Mouse (Mus musculus) spleen, adult 2 months (tissue): ENCODE results near the gene Zfyve16. TPM values are rescaled to one million over a fixed set of nuclear protein-coding genes. Genes with fewer than 3 reads are reported as not detected.

Experiments used
- DNase-seq, 2 experiments: peaks; one replicate each; pipeline versions ENCODE4 v3.0.0 to v3.0.0-alpha.2; 2012 to 2021; ENCODE audit warnings: low spot score in 2 of 2, low read depth in 1 of 2
- H3K27ac ChIP-seq: fragments of 200-500 bp; 2 replicates; pipeline ENCODE4 v1.5.1; 2012; ENCODE audit warnings: low read length, inconsistent platforms; ENCODE audit not compliant: insufficient read depth
- H3K27me3 ChIP-seq: fragments of 200-500 bp; 2 replicates; pipeline ENCODE4 v1.6.1; 2012; ENCODE audit warnings: mild to moderate bottlenecking, moderate library complexity, low read length, inconsistent platforms; ENCODE audit not compliant: control insufficient read depth, insufficient read depth
- H3K36me3 ChIP-seq: fragments of 200-500 bp; 2 replicates; pipeline ENCODE4 v1.6.1; 2012; ENCODE audit warnings: mild to moderate bottlenecking, low read length, inconsistent platforms; ENCODE audit not compliant: control insufficient read depth, insufficient read depth
- H3K4me1 ChIP-seq: fragments of 200-500 bp; 2 replicates; pipeline ENCODE4 v1.6.1; 2011; ENCODE audit warnings: inconsistent platforms; ENCODE audit not compliant: control insufficient read depth, insufficient read depth, insufficient read length
- H3K4me3 ChIP-seq: fragments of 200-500 bp; 2 replicates; pipeline ENCODE4 v1.5.1; 2011; ENCODE audit warnings: mild to moderate bottlenecking, inconsistent platforms; ENCODE audit not compliant: insufficient read depth, insufficient read length; ENCODE audit errors: extremely low read depth
- CTCF ChIP-seq: fragments of 200-500 bp; IDR thresholded peaks from 2 replicates; pipeline ENCODE4 v1.5.1; 2011; ENCODE audit warnings: mild to moderate bottlenecking, inconsistent platforms; ENCODE audit not compliant: insufficient read depth, insufficient read length, insufficient replicate concordance; ENCODE audit errors: extremely low read depth
- POLR2A ChIP-seq: fragments of 200-500 bp; IDR thresholded peaks from 2 replicates; pipeline ENCODE4 v1.6.1; 2011; ENCODE audit warnings: low read depth, low read length, inconsistent platforms
- WGBS: fragments of 180-500 bp; shearing (Covaris S2); methylation state at CpG from one replicate; pipeline ENCODE4 v1.1.7; 2018; 5-methylcytosine and 5-hydroxymethylcytosine counted together
- polyA plus RNA-seq: library from polyadenylated mRNA; depleted of rRNA; stranded (reverse); fragments of >200 nt; gene quantifications from 2 replicates; pipeline ENCODE4 v1.2.3, GENCODE M21; 2012

Zfyve16 gene
- polyA plus RNA-seq, 1 experiment: 1.8 TPM

- no peaks in the 10 kb centered on the region for H3K4me1 ChIP-seq
- no peak overlapping the region for H3K27ac ChIP-seq
- no peak overlapping the region for H3K4me3 ChIP-seq
- H3K27me3 ChIP-seq: no peaks in the 10 kb centered on the region
- no peak for TF ChIP-seq POLR2A
- WGBS: 78% methylated on average over 4 of the region's 4 CpGs
- DNase-seq: no peak
- H3K36me3 ChIP-seq: no peaks in the 10 kb centered on the region
These were observed 16.4 kb upstream of the Zfyve16 start for GRCm38 (mm10) chr13:92547093-92547492.

- Histone ChIP-seq H3K27ac (no peak overlapping the region), H3K4me1 (no peaks in the 10 kb centered on the region), H3K27me3 (no peaks in the 10 kb centered on the region), H3K36me3 (no peaks in the 10 kb centered on the region), H3K4me3 (no peak overlapping the region)
- no peak for TF ChIP-seq CTCF
- no peak for TF ChIP-seq POLR2A
- WGBS: 86% methylated on average over 6 of the region's 6 CpGs
- DNase-seq: no peak
These were observed 10.3 kb upstream of the Zfyve16 start for GRCm38 (mm10) chr13:92540997-92541396.

- 81% methylated on average over 4 of the region's 4 CpGs for WGBS
- no peaks in the 10 kb centered on the region for H3K4me1 ChIP-seq
- TF ChIP-seq CTCF (no peak), POLR2A (no peak)
These were observed 8.5 kb upstream of the Zfyve16 start for GRCm38 (mm10) chr13:92539126-92539525.

DNA sequence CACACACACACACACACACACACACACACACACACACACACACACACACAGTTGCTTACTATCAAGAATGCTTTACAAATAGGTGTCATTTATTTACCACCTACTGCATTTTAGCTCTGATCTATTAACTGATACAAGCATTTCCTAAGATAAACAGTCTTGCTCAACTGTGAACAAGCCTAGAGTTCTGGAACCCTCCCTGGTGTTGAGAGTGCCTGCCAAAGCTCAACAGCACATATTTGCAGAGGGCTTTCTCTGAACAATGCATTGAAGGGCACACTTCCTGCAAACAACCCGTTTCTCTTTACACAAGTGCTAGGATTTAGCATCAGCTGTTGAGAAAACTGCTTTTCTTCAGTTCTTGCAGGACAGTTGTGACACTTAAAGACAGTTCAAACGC is 3.1 kb upstream of the Zfyve16 start:
- Histone ChIP-seq H3K4me3 (no peak overlapping the region), H3K27me3 (no peaks in the 10 kb centered on the region), H3K36me3 (no peaks in the 10 kb centered on the region), H3K27ac (no peak overlapping the region), H3K4me1 (no peaks in the 10 kb centered on the region; the same call in 1 of the 2 replicates)
- WGBS: 69% methylated on average over 2 of the region's 2 CpGs
- no peak for DNase-seq
- TF ChIP-seq POLR2A (no peak), CTCF (no peak)

More at GRCm38 (mm10) chr13:92539126-92539525, 8.5 kb upstream of the Zfyve16 start:
- Histone ChIP-seq H3K4me3 (no peak overlapping the region), H3K27ac (no peak overlapping the region), H3K27me3 (no peaks in the 10 kb centered on the region), H3K36me3 (no peaks in the 10 kb centered on the region)
- no peak for DNase-seq

DNA sequence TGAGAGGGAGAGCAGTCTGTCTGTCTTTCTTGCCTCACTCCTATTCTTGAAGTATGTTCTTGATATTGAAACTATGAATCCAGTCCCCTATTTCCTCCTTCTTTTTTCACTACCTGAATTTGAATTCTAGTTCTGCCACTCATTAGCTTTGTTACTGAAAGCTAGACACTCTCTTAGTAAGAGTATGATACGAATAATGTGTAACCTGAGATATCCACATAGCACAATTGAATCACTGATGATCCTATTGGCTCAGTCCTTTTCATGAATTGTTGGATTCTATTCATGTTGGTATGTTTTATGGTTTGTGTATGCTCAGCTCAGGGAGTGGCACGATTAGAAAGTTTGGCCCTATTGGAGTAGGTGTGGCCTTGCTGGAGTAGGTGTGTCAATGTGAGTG is 1.5 kb upstream of the Zfyve16 start:
- Histone ChIP-seq H3K36me3 (no peaks in the 10 kb centered on the region), H3K27ac (no peak overlapping the region), H3K4me1 (no peaks in the 10 kb centered on the region; the same call in 1 of the 2 replicates), H3K4me3 (no peak overlapping the region), H3K27me3 (no peaks in the 10 kb centered on the region)
- 60% methylated on average over 2 of the region's 2 CpGs for WGBS
- TF ChIP-seq POLR2A (no peak), CTCF (no peak)
- no peak for DNase-seq

DNA sequence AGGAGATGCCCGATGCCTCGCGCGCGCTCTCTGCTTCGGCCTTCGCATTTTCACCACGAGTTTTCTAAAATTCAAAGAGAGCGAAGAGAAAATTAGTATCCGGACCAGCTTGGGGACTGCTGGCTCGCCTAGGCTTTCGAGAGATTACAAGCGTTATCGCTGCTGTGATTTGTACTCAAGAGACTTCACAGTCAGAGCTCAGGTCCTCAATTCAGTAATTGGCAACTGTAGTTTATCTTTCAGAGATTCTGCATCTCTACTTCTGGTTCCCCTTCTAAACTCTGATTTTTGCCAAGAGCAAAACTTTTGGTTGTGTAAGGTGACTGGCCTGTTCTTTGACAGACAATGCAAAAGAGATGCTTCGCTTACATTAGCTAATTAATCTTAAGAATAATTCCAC is 569 bp upstream of the Zfyve16 start:
- Histone ChIP-seq H3K4me1 (no peaks in the 10 kb centered on the region; the same call in 1 of the 2 replicates), H3K27me3 (no peaks in the 10 kb centered on the region), H3K27ac (peak overlapping the region; percentile 94), H3K4me3 (peak overlapping the region; percentile 94), H3K36me3 (no peaks in the 10 kb centered on the region)
- TF ChIP-seq CTCF (no peak), POLR2A (no peak)
- whole genome bisulfite sequencing: 6% methylated on average over 15 of the region's 15 CpGs
- DNase-seq: no peak

DNA sequence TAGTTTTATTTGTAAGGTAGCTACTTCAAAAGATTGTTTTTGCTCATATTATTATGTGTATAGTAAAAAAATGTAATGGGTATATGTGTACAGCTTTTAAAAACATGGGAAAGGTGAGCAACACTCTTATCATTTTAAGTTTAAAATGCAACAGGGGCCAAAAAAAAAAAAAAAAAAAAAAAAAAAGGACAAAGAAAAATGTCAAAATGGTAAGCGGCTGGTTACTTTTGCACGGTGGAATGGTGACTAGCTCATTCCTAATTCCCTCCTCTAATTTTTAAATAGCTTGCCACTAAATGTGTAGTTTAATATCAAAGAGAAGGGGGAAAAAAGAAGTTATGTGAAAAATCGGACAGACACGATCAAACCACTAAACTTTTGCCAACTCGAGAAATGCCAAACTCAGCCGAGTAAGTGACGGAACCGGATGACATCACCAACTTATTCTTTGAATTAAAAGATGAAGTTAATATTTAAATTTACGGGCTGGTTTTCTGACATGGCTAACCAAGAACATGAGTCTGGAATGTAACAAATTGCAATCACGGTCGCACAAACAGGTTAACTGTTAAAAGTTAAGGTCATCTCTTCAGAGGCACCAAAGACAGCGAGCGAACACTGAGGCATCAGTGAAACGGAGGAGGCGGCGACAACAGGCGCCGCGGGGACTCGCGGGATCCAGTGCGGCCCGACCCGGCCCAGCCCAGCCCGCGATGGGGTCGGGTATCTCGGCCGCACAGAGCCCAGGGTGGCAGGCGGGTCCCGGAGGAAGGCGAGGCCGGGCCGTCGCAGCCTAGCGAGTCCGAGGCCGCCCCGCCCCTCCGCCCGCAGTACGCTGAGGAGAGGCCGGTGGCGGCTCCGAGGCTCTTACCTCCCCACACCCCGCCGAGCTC is 594 bp downstream of the Zfyve16 start:
- Histone ChIP-seq H3K27ac (peak overlapping the region; percentile 94), H3K36me3 (no peaks in the 10 kb centered on the region), H3K27me3 (no peaks in the 10 kb centered on the region), H3K4me3 (peak overlapping the region; percentile 94), H3K4me1 (no peaks in the 10 kb centered on the region; the same call in 1 of the 2 replicates)
- no peak for DNase-seq
- WGBS: 3% methylated on average over 47 of the region's 47 CpGs
- TF ChIP-seq POLR2A: no peak
- TF ChIP-seq CTCF: no peak
